Mouse (Mus musculus) erythroblast, embryonic 14.5 days (primary cell): ENCODE measurements at regions not wholly inside any gene's neighbourhood (a gene's known extent, or its start where the extent isn't known, plus 50 kb on each side); places are given as distances from the start of the nearest gene placed in this dataset.

Source experiments
- GATA1 ChIP-seq: IDR thresholded peaks from 2 replicates; pipeline ENCODE4 v1.6.1; 2012; ENCODE audit warnings: low read length, inconsistent platforms, mixed read lengths
- TAL1 ChIP-seq: IDR thresholded peaks from 3 replicates; pipeline ENCODE4 v1.6.1; 2012; ENCODE audit warnings: low read length, inconsistent platforms, mixed read lengths

GRCm38 (mm10) chr10:38103570-38103969 lies 718.0 kb downstream of the Rfpl4b start:
- TF ChIP-seq TAL1, result no peak
- no peak for TF ChIP-seq GATA1
